Mouse (Mus musculus) cortical plate, adult 2 months (tissue): ENCODE results near the gene Vtcn1.

ENCODE experiments used
- CTCF ChIP-seq: fragments of 200-500 bp; IDR thresholded peaks from 2 replicates; pipeline ENCODE4 v1.5.1; 2011; ENCODE audit warnings: mild to moderate bottlenecking, control low read depth, low read length; ENCODE audit not compliant: insufficient read depth; ENCODE audit errors: extremely low read depth
- POLR2A ChIP-seq: fragments of 200-500 bp; IDR thresholded peaks from 2 replicates; pipeline ENCODE4 v1.6.1; 2011; ENCODE audit warnings: mild to moderate bottlenecking, low read length, control low read depth; ENCODE audit not compliant: insufficient read depth; ENCODE audit errors: extremely low read depth

DNA sequence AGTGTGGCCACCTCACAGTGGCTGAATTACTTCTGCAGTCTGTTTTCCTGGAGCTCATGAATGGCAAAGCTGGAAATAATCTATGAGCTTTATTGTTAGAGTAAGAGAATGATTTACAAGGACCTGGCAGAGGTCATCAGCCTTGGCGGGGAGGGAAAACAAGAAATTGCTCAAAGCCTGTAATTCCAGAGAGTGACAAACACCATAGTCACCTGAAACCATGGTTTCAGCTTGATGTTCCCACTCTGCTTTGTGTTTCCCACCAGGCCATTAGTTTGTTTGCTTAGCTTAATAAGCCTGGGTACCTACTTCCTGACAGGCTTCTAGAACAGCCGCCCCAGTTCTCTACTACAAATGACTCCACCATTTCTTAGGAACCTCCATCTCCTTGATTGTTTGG is 14.8 kb upstream of the Vtcn1 start:
- TF ChIP-seq POLR2A (no peak), CTCF (no peak)
